Mouse (Mus musculus) A20 (cell line): Measurements from ENCODE around the gene Cks2.
A peak's percentile ranks its signal among the peaks of the same experiment; 100 is the strongest.
"Not testable (repeated sequence)": the region's sequence is repeated elsewhere in the genome, so short reads cannot be mapped to it uniquely, and the experiment has no call there.

Source experiments
- DNase-seq: peaks from one replicate; pipeline ENCODE4 v3.0.0-alpha.2; 2011; ENCODE audit warnings: low read depth, low spot score

Gene Cks2

GRCm38 (mm10) chr13:51638958-51639357 lies 6.1 kb upstream of the Cks2 start:
- DNase-seq: peak; percentile 61

GRCm38 (mm10) chr13:51641424-51641823 lies 3.6 kb upstream of the Cks2 start:
- no peak for DNase-seq

- no peak for DNase-seq
Observed at GRCm38 (mm10) chr13:51642171-51642778, 2.8 kb upstream of the Cks2 start.

GRCm38 (mm10) chr13:51643924-51644828 lies 856 bp upstream of the Cks2 start:
- peak; percentile 44 for DNase-seq

GRCm38 (mm10) chr13:51645872-51646271 lies 840 bp downstream of the Cks2 start:
- peak; percentile 63 for DNase-seq

- DNase-seq: no peak
Observed at GRCm38 (mm10) chr13:51646362-51647027, 1.5 kb downstream of the Cks2 start.

- no peak for DNase-seq
Observed at GRCm38 (mm10) chr13:51647770-51648169, 2.7 kb downstream of the Cks2 start.

GRCm38 (mm10) chr13:51648237-51648636 lies 3.2 kb downstream of the Cks2 start:
- no peak for DNase-seq

GRCm38 (mm10) chr13:51649740-51650139 lies 4.7 kb downstream of the Cks2 start:
- no peak for DNase-seq

GRCm38 (mm10) chr13:51651408-51652064 lies 6.5 kb downstream of the Cks2 start, which contains the start of gene Secisbp2:
TSS of gene Secisbp2 (plus strand) at chr13:51651697.
- peak; percentile 95 for DNase-seq

- no peak for DNase-seq
Observed at GRCm38 (mm10) chr13:51653159-51653558, 8.1 kb downstream of the Cks2 start.

GRCm38 (mm10) chr13:51653961-51654360 lies 8.9 kb downstream of the Cks2 start:
- DNase-seq: no peak

GRCm38 (mm10) chr13:51656516-51657235 lies 11.6 kb downstream of the Cks2 start:
- peak; percentile 23 for DNase-seq

- no peak for DNase-seq
Observed at GRCm38 (mm10) chr13:51658094-51658493, 13.1 kb downstream of the Cks2 start.

- no peak for DNase-seq
Observed at GRCm38 (mm10) chr13:51659573-51659972, 14.5 kb downstream of the Cks2 start.

GRCm38 (mm10) chr13:51663561-51663960 lies 18.5 kb downstream of the Cks2 start:
- DNase-seq: no peak

GRCm38 (mm10) chr13:51668195-51668594 lies 23.2 kb downstream of the Cks2 start:
- DNase-seq: not testable (repeated sequence)

GRCm38 (mm10) chr13:51676641-51677040 lies 31.6 kb downstream of the Cks2 start:
- no peak for DNase-seq

GRCm38 (mm10) chr13:51677041-51677440 lies 32.0 kb downstream of the Cks2 start:
- no peak for DNase-seq

- no peak for DNase-seq
Observed at GRCm38 (mm10) chr13:51677630-51678185, 32.7 kb downstream of the Cks2 start.

- DNase-seq: no peak
Observed at GRCm38 (mm10) chr13:51678687-51679086, 33.7 kb downstream of the Cks2 start.
